Mouse (Mus musculus): Measurements from ENCODE around the gene Ncan. TPM values are rescaled to one million over a fixed set of nuclear protein-coding genes. Genes with fewer than 3 reads are reported as not detected.

The Ncan gene
- 0.04 TPM in 1 of 2 replicates, not detected in the other for polyA plus RNA-seq (2012; rRNA removed)

DNA sequence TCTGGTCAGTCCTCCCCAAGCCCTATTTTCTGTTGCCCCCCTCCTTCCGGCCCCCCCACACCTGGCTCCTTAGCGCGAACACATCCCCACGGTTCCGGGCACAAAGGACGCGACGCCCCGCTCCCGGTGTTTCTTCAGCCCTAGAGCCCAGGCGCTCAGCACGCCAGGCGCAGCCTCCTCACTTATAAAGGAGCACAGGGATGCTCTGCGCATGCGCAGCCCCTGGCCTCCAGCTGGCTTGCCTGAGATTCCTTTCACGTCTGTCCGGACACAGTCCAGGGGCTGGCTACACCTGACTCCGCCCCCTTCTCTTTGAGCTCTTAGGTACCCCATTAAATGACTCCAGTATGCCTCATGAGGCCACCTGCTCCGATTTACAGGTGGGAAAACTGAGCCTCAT lies at the start of gene Ncan:
Gene Ncan (minus strand): TSS at position 207 of the 400 bp plus-strand sequence.

DNA sequence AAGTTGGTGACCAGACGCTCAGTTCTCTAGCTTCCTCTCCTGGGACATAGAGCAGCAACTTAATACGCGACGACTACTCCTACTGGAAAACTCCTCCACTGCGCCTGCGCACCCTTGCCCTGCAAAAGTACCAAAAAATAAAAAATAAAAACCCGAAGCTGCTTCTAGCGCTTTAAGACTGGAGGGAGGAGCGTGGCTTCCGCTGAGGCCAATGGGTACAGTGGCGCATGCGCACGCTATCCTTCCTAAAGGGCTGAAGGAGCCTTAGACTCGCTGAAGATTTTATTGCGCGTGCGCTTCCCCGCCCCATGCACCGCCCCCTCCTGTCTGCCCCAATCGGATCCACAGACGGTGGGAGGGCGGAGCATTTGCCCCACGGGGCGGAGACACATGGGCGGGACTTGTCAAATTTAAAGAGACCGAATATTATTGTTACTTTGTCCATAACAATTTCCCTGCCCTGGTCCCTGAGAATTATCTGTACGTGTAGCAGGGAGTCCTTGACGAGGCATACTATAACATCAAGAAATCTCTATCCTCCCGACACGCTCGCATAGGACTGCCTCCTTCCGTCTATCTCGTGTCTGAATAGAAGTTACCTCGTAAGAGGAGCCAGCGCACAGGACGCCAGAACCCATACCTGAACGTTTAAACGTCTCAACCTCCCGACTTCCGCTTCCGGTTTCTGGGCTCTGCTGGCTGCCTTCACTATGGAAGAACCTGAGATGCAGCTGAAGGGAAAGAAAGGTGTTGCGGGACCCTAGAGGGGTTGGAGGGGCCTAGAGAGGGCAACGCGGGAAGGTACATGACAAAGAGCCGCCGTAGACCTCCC lies 18.6 kb upstream of the Ncan start, which contains the start of the genes Rfxank, Borcs8 and Mef2b:
Gene Rfxank (minus strand): TSS at position 129 of the 832 bp plus-strand sequence.
Gene Borcs8 (plus strand): TSS at position 474 of the 832 bp plus-strand sequence.
Gene Mef2b (plus strand): TSS at position 686 of the 832 bp plus-strand sequence.

DNA sequence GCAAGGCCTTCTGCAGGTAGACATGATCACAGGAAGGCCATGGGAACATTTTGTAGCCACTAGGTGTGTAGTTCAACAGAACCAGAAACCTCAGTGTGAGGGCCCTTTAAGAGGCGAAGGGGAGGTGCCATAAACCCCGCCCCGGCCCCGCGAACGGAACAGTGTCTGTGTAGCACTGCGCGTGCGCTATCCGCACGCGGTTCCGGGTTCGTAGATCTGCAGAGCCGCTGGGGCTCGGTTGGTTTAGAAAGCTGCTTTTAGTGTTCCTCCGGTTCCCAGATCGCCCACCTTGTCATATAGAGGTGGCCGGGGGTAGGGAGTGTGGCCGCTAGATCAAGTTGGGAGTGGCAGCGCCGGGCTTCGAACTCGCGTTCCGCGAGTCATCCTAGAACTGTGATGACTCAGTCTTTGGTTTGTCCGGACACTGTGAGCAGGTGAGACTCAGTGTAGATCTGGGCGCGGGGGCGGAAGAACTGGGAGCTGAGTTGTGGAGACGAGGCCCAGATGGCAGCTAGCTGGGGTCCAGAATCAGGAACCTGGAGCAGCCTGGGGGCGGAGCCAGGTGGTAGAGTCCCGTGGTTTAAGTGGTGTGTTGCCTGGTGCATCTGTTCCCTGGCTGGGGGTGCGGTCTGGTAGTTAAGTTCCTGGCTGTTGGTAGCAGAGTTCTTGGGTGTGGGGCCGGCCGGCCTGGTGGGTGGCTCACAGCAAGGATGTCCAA lies 10.7 kb upstream of the Ncan start, which contains the start of gene Nr2c2ap:
Gene Nr2c2ap (plus strand): TSS at position 168 of the 718 bp plus-strand sequence.

DNA sequence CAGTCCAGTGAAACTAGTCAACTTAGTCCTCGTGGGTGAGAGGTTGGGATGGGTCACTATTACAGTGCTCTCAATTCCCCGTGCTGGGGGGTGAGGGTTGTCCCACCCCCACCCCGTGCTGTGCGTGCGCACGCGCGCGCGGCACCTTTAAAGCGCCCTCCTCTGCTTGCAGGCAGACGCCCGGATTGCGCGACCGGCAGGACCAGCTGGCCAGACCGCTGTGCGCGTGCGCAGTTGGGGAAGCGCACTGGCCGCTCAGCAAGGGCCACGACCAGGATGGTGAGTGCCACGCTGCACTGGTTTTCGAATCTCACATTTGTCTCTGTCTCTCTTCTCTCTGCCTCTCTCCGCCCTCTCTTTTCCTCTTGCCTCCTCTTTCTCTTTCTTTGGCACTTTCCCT lies 37.4 kb downstream of the Ncan start, which contains the start of gene Hapln4:
Gene Hapln4 (plus strand): TSS at position 173 of the 400 bp plus-strand sequence.

DNA sequence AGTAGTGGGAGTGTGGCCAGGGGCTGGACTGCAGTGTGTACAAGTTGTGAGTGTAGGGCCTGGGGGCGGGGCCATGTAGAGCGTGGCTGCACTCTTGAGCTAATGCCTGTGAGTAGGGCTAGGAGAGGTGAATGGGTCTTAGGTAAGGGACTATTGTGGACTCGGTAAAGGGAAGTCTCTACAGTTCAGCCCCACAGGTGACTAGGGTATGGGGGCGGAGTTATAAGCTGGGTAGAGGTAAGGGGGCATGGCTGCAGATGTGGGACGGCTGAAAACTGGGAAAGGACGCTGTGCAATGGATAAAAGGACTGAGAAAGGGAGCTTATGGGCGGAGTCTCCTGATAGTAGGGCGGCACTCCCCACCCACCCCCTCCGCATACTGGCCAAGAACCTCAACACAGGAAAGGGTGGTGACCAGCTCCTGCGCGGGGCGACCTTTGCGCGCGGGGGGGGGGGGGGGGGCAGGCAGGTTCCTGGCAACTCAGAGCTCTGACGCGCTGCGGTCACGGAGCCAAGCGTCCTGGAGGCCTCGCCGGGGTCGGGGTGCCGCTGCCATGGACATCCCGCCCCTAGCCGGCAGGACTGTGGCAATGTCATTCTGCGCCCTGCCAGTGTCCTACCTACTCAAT lies 48.1 kb downstream of the Ncan start, which contains the start of gene Tm6sf2:
Gene Tm6sf2 (plus strand): TSS at position 484 of the 629 bp plus-strand sequence.

Other genes with a start within 250 kb of the Ncan start
- 0.17 and 0.34 TPM in 2 replicates for gene Cilp2, start 233.2 kb downstream of the Ncan start, polyA plus RNA-seq (2012; rRNA removed)
- gene Tssk6, start 218.7 kb downstream of the Ncan start, polyA plus RNA-seq (2012; rRNA removed) = 0.88 and 1.7 TPM in 2 replicates
- gene Ndufa13, start 218.3 kb downstream of the Ncan start, polyA plus RNA-seq (2012; rRNA removed) = 58.7 and 79.5 TPM in 2 replicates
- 1.7 and 2.6 TPM in 2 replicates for gene Yjefn3, start 218.2 kb downstream of the Ncan start, polyA plus RNA-seq (2012; rRNA removed)
- 41.2 and 45.5 TPM in 2 replicates for gene Gatad2a, start 124.5 kb downstream of the Ncan start, polyA plus RNA-seq (2012; rRNA removed)
- gene Mau2, start 78.1 kb downstream of the Ncan start, polyA plus RNA-seq (2012; rRNA removed) = 27.5 and 35.3 TPM in 2 replicates
- 2.5 and 5.6 TPM in 2 replicates for gene Sugp1, start 78.1 kb downstream of the Ncan start, polyA plus RNA-seq (2012; rRNA removed)
- gene Tm6sf2, start 47.9 kb downstream of the Ncan start, polyA plus RNA-seq (2012; rRNA removed) = 4.8 and 19.7 TPM in 2 replicates
- gene Hapln4, start 37.4 kb downstream of the Ncan start, polyA plus RNA-seq (2012; rRNA removed) = 0.58 and 0.99 TPM in 2 replicates
- 6.0 and 7.6 TPM in 2 replicates for gene Nr2c2ap, start 10.5 kb upstream of the Ncan start, polyA plus RNA-seq (2012; rRNA removed)
- gene Rfxank, start 18.3 kb upstream of the Ncan start, polyA plus RNA-seq (2012; rRNA removed) = 15.6 and 18.6 TPM in 2 replicates
- 32.5 and 46.3 TPM in 2 replicates for gene Borcs8, start 18.6 kb upstream of the Ncan start, polyA plus RNA-seq (2012; rRNA removed)
- 0.16 and 0.40 TPM in 2 replicates for gene Mef2b, start 18.8 kb upstream of the Ncan start, polyA plus RNA-seq (2012; rRNA removed)
- 96.3 and 97.2 TPM in 2 replicates for gene Tmem161a, start 51.5 kb upstream of the Ncan start, polyA plus RNA-seq (2012; rRNA removed)
- 14.0 and 18.8 TPM in 2 replicates for gene Slc25a42, start 91.4 kb upstream of the Ncan start, polyA plus RNA-seq (2012; rRNA removed)
- 11.0 and 11.3 TPM in 2 replicates for gene Sugp2, start 113.4 kb upstream of the Ncan start, polyA plus RNA-seq (2012; rRNA removed)
- 11.8 and 15.5 TPM in 2 replicates for gene Armc6, start 113.6 kb upstream of the Ncan start, polyA plus RNA-seq (2012; rRNA removed)
- 16.3 and 20.1 TPM in 2 replicates for gene Homer3, start 162.0 kb upstream of the Ncan start, polyA plus RNA-seq (2012; rRNA removed)
- gene Ddx49, start 181.6 kb upstream of the Ncan start, polyA plus RNA-seq (2012; rRNA removed) = 27.2 and 35.4 TPM in 2 replicates
- 316 and 417 TPM in 2 replicates for gene Cope, start 181.6 kb upstream of the Ncan start, polyA plus RNA-seq (2012; rRNA removed)
- 0.60 and 0.78 TPM in 2 replicates for gene Cers1, start 194.9 kb upstream of the Ncan start, polyA plus RNA-seq (2012; rRNA removed)
- 2.0 and 2.2 TPM in 2 replicates for gene Gdf1, start 208.9 kb upstream of the Ncan start, polyA plus RNA-seq (2012; rRNA removed)
- 19.1 and 21.6 TPM in 2 replicates for gene Upf1, start 232.4 kb upstream of the Ncan start, polyA plus RNA-seq (2012; rRNA removed)

Measured in stomach, adult 2 months (tissue).